Mouse (Mus musculus): ENCODE results near the gene Gfod2.

The Gfod2 gene

GRCm38 (mm10) chr8:105685796-105686308 lies 72.6 kb downstream of the Gfod2 start, which contains the start of gene Carmil2:
TSS of gene Carmil2 (plus strand) at chr8:105686274.
- DNase-seq (ENCODE audit: low read depth, low spot score), result peak; percentile 43

- DNase-seq (ENCODE audit: low read depth, low spot score), result no peak
These were observed 73.1 kb downstream of the Gfod2 start for GRCm38 (mm10) chr8:105685325-105685724.

- DNase-seq (ENCODE audit: low read depth, low spot score), result no peak
These were observed 80.6 kb downstream of the Gfod2 start for GRCm38 (mm10) chr8:105677891-105678290.
